Mouse (Mus musculus) lung, adult 2 months (tissue): ENCODE data around the gene Plg. TPM values are rescaled to one million over a fixed set of nuclear protein-coding genes. Genes with fewer than 3 reads are reported as not detected.
A peak's percentile ranks its signal among the peaks of the same experiment; 100 is the strongest.

ENCODE experiments used
- DNase-seq: peaks from one replicate; pipeline ENCODE4 v3.0.0; 2022
- H3K4me1 ChIP-seq: fragments of 200-500 bp; 2 replicates; pipeline ENCODE4 v1.6.1; 2011; ENCODE audit warnings: low read length; ENCODE audit not compliant: control insufficient read depth, insufficient read depth
- H3K4me3 ChIP-seq: fragments of 200-500 bp; replicated peaks from 2 replicates; pipeline ENCODE3; 2011; ENCODE audit warnings: low read depth, mild to moderate bottlenecking, control low read depth, low read length; ENCODE audit errors: extremely low read depth
- CTCF ChIP-seq: fragments of 200-500 bp; IDR thresholded peaks from 2 replicates; pipeline ENCODE4 v1.5.1; 2011; ENCODE audit warnings: mild to moderate bottlenecking, low read length, control low read depth; ENCODE audit not compliant: insufficient read depth
- POLR2A ChIP-seq: fragments of 200-500 bp; IDR thresholded peaks from 2 replicates; pipeline ENCODE4 v1.6.1; 2011; ENCODE audit warnings: low read depth, mild to moderate bottlenecking, control low read depth, low read length, borderline replicate concordance; ENCODE audit errors: extremely low read depth
- WGBS: fragments of 180-500 bp; shearing (Covaris S2); methylation state at CpG from one replicate; pipeline ENCODE4 v1.1.7; 2018; 5-methylcytosine and 5-hydroxymethylcytosine counted together
- polyA plus RNA-seq: library from polyadenylated mRNA; depleted of rRNA; stranded (reverse); fragments of >200 nt; gene quantifications from 2 replicates; pipeline ENCODE4 v1.2.3, GENCODE M21; 2012

Plg gene
- polyA plus RNA-seq, 1 experiment: 0.59 TPM

DNA sequence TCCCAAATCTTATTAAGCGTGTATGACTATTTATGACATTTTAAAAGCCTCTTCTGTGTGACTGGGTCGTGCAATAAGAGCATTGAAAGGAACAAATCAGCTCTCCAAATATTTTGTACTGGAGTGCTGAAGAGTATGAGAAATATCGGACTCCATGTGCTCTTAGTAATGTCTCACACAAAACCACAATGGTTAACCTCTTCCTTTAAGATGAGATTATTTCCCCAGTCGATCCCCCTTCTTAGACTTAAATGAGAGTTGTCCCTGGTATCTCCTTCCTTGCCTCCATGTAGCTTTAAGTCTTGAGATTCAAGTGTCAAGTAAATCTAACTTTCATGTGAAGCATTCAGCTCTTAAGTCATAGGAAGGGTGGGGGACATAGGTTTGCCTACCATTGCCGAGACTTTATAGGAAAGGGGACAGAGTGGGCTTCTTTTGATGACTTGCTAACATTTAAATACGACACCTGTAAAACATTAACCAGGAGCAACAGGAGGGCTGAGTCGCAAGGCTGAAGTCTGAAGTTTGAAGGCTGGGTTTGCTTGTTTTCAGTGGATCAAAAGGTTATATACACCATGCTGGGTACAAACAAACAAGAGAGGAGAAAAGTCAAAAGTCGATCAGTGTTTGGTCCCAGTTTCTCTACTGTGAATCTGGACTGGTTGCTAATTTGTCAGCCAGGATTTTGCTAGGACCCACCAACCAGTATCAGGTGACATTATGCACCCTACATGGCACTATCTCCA lies 6.8 kb downstream of the Plg start:
- no peak for TF ChIP-seq POLR2A
- TF ChIP-seq CTCF: no peak
- no peak overlapping the region for H3K4me3 ChIP-seq
- no peaks in the 10 kb centered on the region for H3K4me1 ChIP-seq
- WGBS: 61% methylated on average over 8 of the region's 8 CpGs
- DNase-seq: no peak

DNA sequence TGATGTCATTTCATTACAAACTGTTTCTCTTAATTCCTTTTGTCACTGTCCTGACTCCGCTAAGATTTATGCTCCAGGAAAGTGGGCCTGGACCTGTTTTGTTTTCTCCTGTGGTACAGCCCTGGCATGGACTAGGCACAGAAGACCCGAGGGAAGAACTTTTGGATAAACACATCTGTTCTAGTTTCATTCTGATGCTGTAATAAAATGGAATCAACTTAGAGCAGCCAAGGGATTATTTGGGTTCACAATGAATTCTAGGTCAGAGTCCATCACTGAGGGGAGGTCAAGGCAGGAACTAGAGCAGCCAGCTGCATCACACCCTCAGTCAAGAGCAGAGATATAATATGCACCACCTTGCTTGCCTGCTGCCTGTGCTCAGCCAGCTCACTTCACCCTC lies 9.4 kb downstream of the Plg start:
- no peak for DNase-seq
- WGBS: 56% methylated on average over 2 of the region's 2 CpGs

DNA sequence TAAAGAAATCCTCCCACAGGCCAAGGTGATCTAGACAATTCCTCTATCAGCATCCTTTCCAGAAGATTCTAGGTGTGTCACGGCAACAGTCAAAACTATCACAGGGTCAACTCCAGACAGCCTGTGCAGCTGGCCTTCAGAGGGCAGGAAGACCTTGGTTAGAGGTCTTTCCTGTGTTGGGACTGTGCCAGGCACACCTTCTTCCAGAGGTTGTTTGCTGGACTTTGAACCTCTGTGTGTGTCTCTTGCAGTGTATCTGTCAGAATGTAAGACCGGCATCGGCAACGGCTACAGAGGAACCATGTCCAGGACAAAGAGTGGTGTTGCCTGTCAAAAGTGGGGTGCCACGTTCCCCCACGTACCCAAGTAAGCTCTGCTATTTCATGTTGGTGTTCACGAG lies 9.8 kb downstream of the Plg start:
- 84% methylated on average over 7 of the region's 7 CpGs for WGBS
- Histone ChIP-seq H3K4me1 (no peaks in the 10 kb centered on the region), H3K4me3 (no peak overlapping the region)
- no peak for DNase-seq
- no peak for TF ChIP-seq POLR2A
- no peak for TF ChIP-seq CTCF

More for the DNA sequence above, 9.4 kb downstream of the Plg start:
- Histone ChIP-seq H3K4me3 (no peak overlapping the region), H3K4me1 (no peaks in the 10 kb centered on the region)
- no peak for TF ChIP-seq POLR2A
- no peak for TF ChIP-seq CTCF

DNA sequence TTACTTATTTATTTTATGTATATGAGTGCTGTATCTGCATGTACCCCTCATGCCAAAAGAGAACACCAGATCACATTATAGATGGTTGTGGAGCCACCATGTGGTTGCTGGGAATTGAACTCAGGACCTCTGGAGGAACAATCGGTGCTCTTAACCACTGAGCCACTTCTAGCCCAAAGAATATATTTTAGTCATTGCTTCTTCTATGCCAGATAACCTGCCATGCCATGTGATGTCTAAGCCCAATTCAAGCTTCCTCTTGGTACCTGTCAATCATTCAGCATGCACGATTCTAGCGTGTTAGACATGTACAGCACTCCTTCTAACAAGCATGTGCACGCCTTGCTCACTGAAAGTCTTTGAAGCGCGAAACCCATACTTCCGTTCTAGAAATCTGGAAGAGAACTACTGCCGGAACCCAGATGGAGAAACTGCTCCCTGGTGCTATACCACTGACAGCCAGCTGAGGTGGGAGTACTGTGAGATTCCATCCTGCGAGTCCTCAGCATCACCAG lies 17.8 kb downstream of the Plg start:
- TF ChIP-seq CTCF (no peak), POLR2A (no peak)
- no peak overlapping the region for H3K4me3 ChIP-seq
- WGBS: 88% methylated on average over 9 of the region's 9 CpGs
- no peak for DNase-seq
- no peaks in the 10 kb centered on the region for H3K4me1 ChIP-seq

DNA sequence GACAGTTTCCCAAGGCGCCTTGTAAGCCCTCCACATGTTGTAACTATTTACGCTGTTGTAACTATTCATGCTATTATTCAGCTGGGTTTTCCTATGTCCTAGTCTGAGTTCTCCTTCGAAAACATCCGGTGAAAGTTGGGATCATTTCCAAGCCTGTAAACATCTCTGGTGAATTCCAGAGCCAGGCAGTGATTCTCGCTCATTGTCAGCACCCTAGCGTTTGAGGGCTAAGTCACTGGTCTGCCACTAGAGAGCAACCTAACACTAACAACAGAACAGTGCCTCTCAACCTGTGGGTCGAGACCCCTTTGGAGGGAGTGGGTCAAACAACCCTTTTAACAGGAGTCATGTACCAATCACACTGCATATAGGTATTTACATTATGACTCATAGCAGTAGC lies 25.0 kb downstream of the Plg start:
- no peaks in the 10 kb centered on the region for H3K4me1 ChIP-seq
- H3K4me3 ChIP-seq: no peak overlapping the region
- WGBS: 36% methylated on average over 7 of the region's 7 CpGs
- DNase-seq: no peak
- TF ChIP-seq POLR2A (no peak), CTCF (peak; percentile 53; the same call in 1 of the 2 replicates)

DNA sequence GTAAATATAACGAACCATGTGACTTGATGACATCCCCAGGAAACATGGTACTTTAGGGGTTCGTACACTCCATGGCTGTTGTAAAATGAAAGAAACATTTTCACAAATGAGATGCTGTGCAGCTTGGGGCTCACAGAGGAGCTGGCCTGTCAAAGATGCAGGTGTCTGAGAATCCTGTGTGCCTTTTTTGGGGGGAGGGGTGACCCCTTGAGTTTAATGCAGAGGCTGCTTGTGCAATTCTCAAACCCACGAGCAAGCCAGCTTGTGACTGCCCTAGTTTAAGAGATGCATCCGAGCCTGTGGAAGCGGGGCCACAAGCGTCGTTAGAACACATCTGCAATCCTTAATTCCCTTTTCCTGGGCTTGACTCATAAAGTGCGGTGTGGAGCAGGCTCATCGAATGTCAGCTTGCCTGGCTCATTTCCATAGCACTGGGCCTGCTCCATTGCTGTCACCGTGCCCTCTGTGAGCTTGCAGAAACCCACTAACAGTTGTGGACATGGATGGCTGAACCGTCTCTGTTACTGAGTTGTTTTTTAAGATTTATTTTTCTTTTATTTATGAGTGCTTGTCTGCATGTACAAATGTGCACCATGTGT lies 31.0 kb downstream of the Plg start:
- no peak for DNase-seq
- no peak for TF ChIP-seq POLR2A
- TF ChIP-seq CTCF: no peak
- no peaks in the 10 kb centered on the region for H3K4me1 ChIP-seq
- WGBS: 71% methylated on average over 11 of the region's 11 CpGs
- no peak overlapping the region for H3K4me3 ChIP-seq

DNA sequence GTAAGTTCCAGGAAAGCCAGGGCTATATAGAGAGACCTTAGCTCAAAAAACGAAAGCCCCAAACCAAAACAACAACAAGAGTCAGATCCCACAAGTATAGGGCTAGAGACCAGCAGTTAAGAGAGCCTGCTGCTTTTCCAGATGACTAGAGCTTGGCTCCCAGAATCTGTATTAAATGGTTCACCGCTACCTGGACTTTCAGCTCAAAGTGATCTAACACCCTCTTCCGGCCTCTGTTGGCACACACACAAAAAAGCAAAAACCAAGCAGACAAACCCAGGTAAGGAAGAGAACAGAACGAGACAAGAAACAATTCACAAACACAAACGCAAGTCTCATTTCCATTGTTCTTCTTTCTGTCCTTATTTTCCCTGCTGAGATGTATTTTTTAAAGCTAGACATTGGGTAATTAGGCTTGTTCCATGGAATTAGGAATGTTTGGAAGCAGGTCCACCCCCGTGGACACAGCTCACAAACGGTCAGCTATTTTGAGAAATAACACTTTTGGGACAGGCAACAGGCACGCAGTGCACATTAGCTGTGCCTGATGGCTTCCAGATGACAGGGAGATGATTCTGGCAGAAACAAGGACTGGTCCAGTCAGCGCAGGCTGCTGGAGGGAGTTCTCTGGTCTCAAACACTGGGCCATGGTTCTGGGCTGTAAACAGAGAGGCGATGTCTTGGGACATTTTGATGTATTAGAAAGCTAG lies 33.9 kb downstream of the Plg start:
- TF ChIP-seq POLR2A: no peak
- no peak for TF ChIP-seq CTCF
- 55% methylated on average over 10 of the region's 10 CpGs for WGBS
- DNase-seq: peak; percentile 26
- Histone ChIP-seq H3K4me1 (no peaks in the 10 kb centered on the region), H3K4me3 (no peak overlapping the region)

DNA sequence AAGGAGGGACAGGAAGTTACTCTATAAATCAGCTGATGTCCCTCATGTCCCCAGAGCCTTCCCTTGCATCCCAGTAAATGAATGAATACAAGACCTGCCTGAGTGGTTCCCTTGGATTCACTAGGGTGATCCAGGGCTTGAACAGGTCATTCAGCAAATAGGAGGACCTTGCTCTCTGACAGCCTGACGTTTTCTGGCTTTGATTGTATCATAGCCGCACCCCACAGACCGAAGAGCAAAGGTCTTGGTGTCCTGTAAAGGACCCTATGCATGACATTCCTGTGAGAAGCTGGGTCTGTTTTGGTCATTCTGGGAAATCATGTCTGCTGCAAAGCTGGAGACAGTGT lies 34.5 kb downstream of the Plg start:
- WGBS: 59% methylated on average over 3 of the region's 3 CpGs
- TF ChIP-seq POLR2A (no peak), CTCF (no peak)
- no peak for DNase-seq
- Histone ChIP-seq H3K4me1 (no peaks in the 10 kb centered on the region), H3K4me3 (no peak overlapping the region)

DNA sequence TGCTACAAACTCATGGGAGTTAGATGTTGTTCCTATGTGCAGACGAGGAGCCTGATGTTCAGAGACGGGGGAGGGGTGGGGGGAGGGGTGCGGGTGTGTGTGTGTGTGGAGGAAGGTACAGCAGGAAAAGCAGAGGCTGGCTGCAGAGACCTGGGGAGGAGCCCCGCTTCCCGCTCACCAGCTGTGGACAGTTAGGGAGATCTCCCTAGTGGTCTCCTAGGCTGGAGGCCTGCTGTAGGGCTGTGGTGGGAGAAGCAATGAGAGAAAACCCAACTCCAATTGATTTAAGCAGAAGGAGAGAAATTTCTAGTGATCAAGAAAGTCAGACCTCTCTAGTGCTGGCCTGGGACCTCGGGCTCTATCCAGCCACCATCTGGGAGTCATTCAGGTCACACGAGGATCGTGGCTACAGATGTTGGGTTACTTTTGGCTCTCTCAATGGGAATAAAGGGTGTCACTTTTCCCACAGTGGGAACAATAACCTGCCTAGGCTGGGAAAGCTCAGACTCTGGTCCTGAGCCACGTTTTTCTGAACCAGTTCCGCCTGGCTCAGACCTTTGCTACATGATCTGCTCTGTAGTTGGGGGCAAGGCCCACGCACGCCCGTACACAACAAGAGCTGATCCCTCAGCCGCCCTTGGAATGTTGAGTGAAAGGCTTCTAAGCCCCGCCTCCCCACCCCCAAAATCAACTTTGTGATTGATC lies 36.8 kb downstream of the Plg start:
- Histone ChIP-seq H3K4me1 (0 out of 2 replicates have a peak, but pooled peaks cover 4% of the 10 kb centered on the region), H3K4me3 (no peak overlapping the region)
- TF ChIP-seq POLR2A (no peak), CTCF (no peak)
- DNase-seq: no peak
- WGBS: 43% methylated on average over 15 of the region's 15 CpGs
